Mouse (Mus musculus) CH12.LX (cell line): ENCODE measurements at regions not wholly inside any gene's neighbourhood (a gene's known extent, or its start where the extent isn't known, plus 50 kb on each side); places are given as distances from the start of the nearest gene placed in this dataset.

Experiments
- DNase-seq: peaks from one replicate; pipeline ENCODE4 v3.0.0-alpha.2; 2013; ENCODE audit errors: extremely low read depth
- H3K27ac ChIP-seq: 2 replicates; pipeline ENCODE4 v1.5.1; 2012; ENCODE audit warnings: low read depth, mild to moderate bottlenecking, control low read depth, moderate library complexity; ENCODE audit not compliant: insufficient read depth
- H3K27me3 ChIP-seq: replicated peaks from 2 replicates; pipeline ENCODE3; 2012; ENCODE audit warnings: inconsistent platforms
- H3K36me3 ChIP-seq, 2 experiments: replicated peaks in 1 of 2; 2 replicates each; pipeline versions ENCODE3 to v1.6.1; 2012; ENCODE audit warnings: inconsistent platforms in 1 of 2, low read length in 1 of 2, mild to moderate bottlenecking in 1 of 2, mixed read lengths in 1 of 2, moderate library complexity in 1 of 2; ENCODE audit not compliant: control insufficient read depth in 1 of 2, insufficient read depth in 1 of 2
- H3K4me1 ChIP-seq, 2 experiments: 2 replicates each; pipeline ENCODE4 v1.6.1; 2012; ENCODE audit warnings: inconsistent platforms in 1 of 2, moderate library complexity in 1 of 2; ENCODE audit not compliant: insufficient read depth in 2 of 2, control insufficient read depth in 1 of 2
- H3K4me2 ChIP-seq: 2 replicates; pipeline ENCODE4 v1.6.1; 2012; ENCODE audit warnings: low read depth, mild to moderate bottlenecking, control low read depth; ENCODE audit not compliant: poor library complexity, insufficient read depth, severe bottlenecking
- H3K4me3 ChIP-seq, 3 experiments: fragments of 150-350 bp in 1 of 3; sonication (generic) in 1 of 3; replicated peaks in 1 of 3; 2 replicates each; pipeline versions ENCODE3 to v1.5.1; 2011 to 2012; ENCODE audit warnings: low read depth in 2 of 3, low read length in 2 of 3, mild to moderate bottlenecking in 2 of 3, moderate library complexity in 2 of 3, control low read depth in 1 of 3, improper control_type of control experiment in 1 of 3, inconsistent platforms in 1 of 3, mixed read lengths in 1 of 3; ENCODE audit not compliant: poor library complexity in 1 of 3
- H3K79me2 ChIP-seq: replicated peaks from 2 replicates; pipeline ENCODE4 v1.6.1; 2012; ENCODE audit warnings: mild to moderate bottlenecking, moderate library complexity; ENCODE audit not compliant: control insufficient read depth, poor library complexity, insufficient read depth, severe bottlenecking; ENCODE audit errors: extremely low read depth
- H3K9ac ChIP-seq: 2 replicates; pipeline ENCODE4 v1.6.1; 2012; ENCODE audit warnings: low read depth, mild to moderate bottlenecking, control low read depth, moderate library complexity; ENCODE audit not compliant: insufficient read depth
- H3K9me3 ChIP-seq: replicated peaks from 2 replicates; pipeline ENCODE3; 2012; ENCODE audit warnings: low read length, inconsistent platforms, mixed read lengths
- BHLHE40 ChIP-seq: IDR thresholded peaks from 2 replicates; pipeline ENCODE4 v1.6.1; 2011; ENCODE audit warnings: mild to moderate bottlenecking, low read depth, low read length, improper control_type of control experiment
- CHD1 ChIP-seq: IDR thresholded peaks from 2 replicates; pipeline ENCODE4 v1.6.1; 2012; ENCODE audit warnings: low read depth, low read length, improper control_type of control experiment, inconsistent platforms
- CTCF ChIP-seq, 2 experiments: IDR thresholded peaks in 1 of 2; conservative IDR thresholded peaks in 1 of 2; 2 replicates each; pipeline ENCODE4 v1.5.1; 2011 to 2012; ENCODE audit warnings: low read depth in 2 of 2, low read length in 2 of 2, improper control_type of control experiment in 1 of 2, inconsistent platforms in 1 of 2, mild to moderate bottlenecking in 1 of 2, moderate library complexity in 1 of 2
- E2F4 ChIP-seq: IDR thresholded peaks from 2 replicates; pipeline ENCODE4 v1.6.1; 2011; ENCODE audit warnings: low read depth, low read length, improper control_type of control experiment; ENCODE audit not compliant: insufficient replicate concordance
- ELF1 ChIP-seq: IDR thresholded peaks from 2 replicates; pipeline ENCODE4 v1.6.1; 2014; ENCODE audit warnings: low read depth, mild to moderate bottlenecking, inconsistent platforms, low read length, improper control_type of control experiment
- JUND ChIP-seq: conservative IDR thresholded peaks from 2 replicates; pipeline ENCODE4 v1.6.1; 2011; ENCODE audit warnings: low read depth, low read length, improper control_type of control experiment
- KAT2A ChIP-seq: IDR thresholded peaks from 2 replicates; pipeline ENCODE4 v1.6.1; 2012; ENCODE audit warnings: low read length, improper control_type of control experiment, inconsistent platforms; ENCODE audit not compliant: insufficient replicate concordance
- MAFK ChIP-seq: IDR thresholded peaks from 2 replicates; pipeline ENCODE4 v1.6.1; 2011; ENCODE audit warnings: low read length, improper control_type of control experiment; ENCODE audit not compliant: insufficient replicate concordance
- MAX ChIP-seq: IDR thresholded peaks from 2 replicates; pipeline ENCODE4 v1.6.1; 2011; ENCODE audit warnings: low read length, improper control_type of control experiment
- MEF2A ChIP-seq: IDR thresholded peaks from 2 replicates; pipeline ENCODE4 v1.6.1; 2014; ENCODE audit warnings: low read depth, mild to moderate bottlenecking, inconsistent platforms, low read length, improper control_type of control experiment, borderline replicate concordance
- PAX5 ChIP-seq: IDR thresholded peaks from 2 replicates; pipeline ENCODE4 v1.6.1; 2012; ENCODE audit warnings: low read length, inconsistent platforms, mixed read lengths
- POLR2A ChIP-seq: IDR thresholded peaks from 2 replicates; pipeline ENCODE4 v1.6.1; 2011; ENCODE audit warnings: low read depth, mild to moderate bottlenecking, improper control_type of control experiment, low read length
- POLR2AphosphoS2 ChIP-seq: IDR thresholded peaks from 2 replicates; pipeline ENCODE4 v1.6.1; 2011; ENCODE audit warnings: low read depth, low read length, improper control_type of control experiment
- RAD21 ChIP-seq: IDR thresholded peaks from 2 replicates; pipeline ENCODE4 v1.6.1; 2011; ENCODE audit warnings: low read depth, mild to moderate bottlenecking, low read length, improper control_type of control experiment, moderate library complexity
- SMC3 ChIP-seq: IDR thresholded peaks from 2 replicates; pipeline ENCODE4 v1.6.1; 2011; ENCODE audit warnings: low read depth, low read length, improper control_type of control experiment
- TCF12 ChIP-seq: IDR thresholded peaks from 2 replicates; pipeline ENCODE4 v1.6.1; 2014; ENCODE audit warnings: low read depth, mild to moderate bottlenecking, inconsistent platforms, low read length, improper control_type of control experiment
- USF1 ChIP-seq: IDR thresholded peaks from 2 replicates; pipeline ENCODE4 v1.6.1; 2014; ENCODE audit warnings: low read depth, mild to moderate bottlenecking, inconsistent platforms, low read length, improper control_type of control experiment
- ZC3H11A ChIP-seq: IDR thresholded peaks from 2 replicates; pipeline ENCODE4 v1.6.1; 2012; ENCODE audit warnings: low read depth, mild to moderate bottlenecking, inconsistent platforms, low read length, improper control_type of control experiment
- ZKSCAN1 ChIP-seq: IDR thresholded peaks from 2 replicates; pipeline ENCODE4 v1.6.1; 2012; ENCODE audit warnings: low read depth, inconsistent platforms, low read length, improper control_type of control experiment, borderline replicate concordance
- ZNF384 ChIP-seq: IDR thresholded peaks from 2 replicates; pipeline ENCODE4 v1.6.1; 2012; ENCODE audit warnings: low read depth, low read length, improper control_type of control experiment, inconsistent platforms
- dilution Hi-C: fragments of 300-500 bp; cut with MboI; formaldehyde crosslinking; loops from 2 replicates; pipeline ENCODE4 v1.14.3; 2020; ENCODE audit warnings: low sequenced_read_pairs; ENCODE audit not compliant: extremely low pct_unique_long_range_greater_than_20kb, extremely low pct_ligation_motif_present
- in situ Hi-C: fragments of 300-500 bp; cut with MboI; formaldehyde crosslinking; loops from 3 replicates; pipeline ENCODE4 v1.14.3; 2019; ENCODE audit warnings: low sequenced_read_pairs, low pct_ligation_motif_present, low pct_unique_long_range_greater_than_20kb, mixed read lengths

DNA sequence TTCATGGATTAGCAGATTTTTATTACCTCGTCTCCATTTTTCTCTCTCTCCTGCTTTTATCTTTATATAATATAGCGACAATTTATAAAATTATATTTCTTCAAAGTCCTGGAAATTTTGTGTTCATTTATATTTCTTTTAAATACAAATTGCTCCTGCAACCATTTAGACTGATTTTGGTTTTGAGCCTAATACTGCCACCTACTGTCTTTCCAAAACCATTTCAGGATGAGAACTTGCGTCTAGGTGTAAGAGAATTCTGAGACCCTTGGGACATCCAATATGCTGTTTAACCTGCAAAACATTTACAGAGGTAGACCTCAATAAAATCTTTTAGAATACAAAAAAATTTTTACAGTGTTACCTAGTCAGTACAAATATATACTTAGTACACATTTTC lies 158.1 kb downstream of the Gm6377 start:
- no peaks in the 10 kb centered on the region for H3K27me3 ChIP-seq
- TF ChIP-seq CTCF (conservative IDR thresholded peaks at IDR 0.05 in 1 of 2, IDR thresholded peaks at IDR 0.05 in 1 of 2; ENCODE audit: low read depth in 2 of 2, low read length in 2 of 2) = peak in 1 of 2 experiments; percentile 49; a peak in 2 of 4 replicates
- TF ChIP-seq ZC3H11A = no peak
- TF ChIP-seq MAFK = no peak
- TF ChIP-seq RAD21 = peak; percentile 54
- TF ChIP-seq SMC3 = peak; percentile 25
- TF ChIP-seq, all 38 proteins: peak for 3
- H3K9ac ChIP-seq = no peak overlapping the region
- H3K4me1 ChIP-seq = no peaks in the 10 kb centered on the region
- in situ Hi-C loops (no loop called here), dilution Hi-C loops (no loop called here)
- H3K27ac ChIP-seq = no peak overlapping the region
- no peaks in the 10 kb centered on the region for H3K9me3 ChIP-seq
- no peak overlapping the region for H3K4me3 ChIP-seq
- no peaks in the 10 kb centered on the region for H3K79me2 ChIP-seq
- no peaks in the 10 kb centered on the region for H3K36me3 ChIP-seq
- DNase-seq = peak; percentile 6
- H3K4me2 ChIP-seq = no peak overlapping the region

GRCm38 (mm10) chrX:109392908-109393307 lies 196.4 kb downstream of the Gm6377 start:
- no peaks in the 10 kb centered on the region for H3K27me3 ChIP-seq
- DNase-seq = no peak
- H3K27ac ChIP-seq = no peak overlapping the region
- dilution Hi-C loops = no loop called here
- no peak overlapping the region for H3K4me3 ChIP-seq
- H3K9ac ChIP-seq = no peak overlapping the region
- no peaks in the 10 kb centered on the region for H3K9me3 ChIP-seq
- in situ Hi-C loops = no loop called here
- TF ChIP-seq ZNF384 (0 out of 2 replicates have a peak, but pooled peaks have one; percentile 19), RAD21 (peak; percentile 11; the same call in 1 of the 2 replicates), MAFK (no peak), CTCF (conservative IDR thresholded peaks at IDR 0.05 in 1 of 2, IDR thresholded peaks at IDR 0.05 in 1 of 2; ENCODE audit: low read depth in 2 of 2, low read length in 2 of 2) (0 out of 4 replicates have a peak, but pooled peaks of 1 of the 2 experiments have one; percentile 6)
- H3K79me2 ChIP-seq = no peaks in the 10 kb centered on the region
- H3K36me3 ChIP-seq = no peaks in the 10 kb centered on the region
- H3K4me1 ChIP-seq = no peaks in the 10 kb centered on the region
- H3K4me2 ChIP-seq = no peak overlapping the region

DNA sequence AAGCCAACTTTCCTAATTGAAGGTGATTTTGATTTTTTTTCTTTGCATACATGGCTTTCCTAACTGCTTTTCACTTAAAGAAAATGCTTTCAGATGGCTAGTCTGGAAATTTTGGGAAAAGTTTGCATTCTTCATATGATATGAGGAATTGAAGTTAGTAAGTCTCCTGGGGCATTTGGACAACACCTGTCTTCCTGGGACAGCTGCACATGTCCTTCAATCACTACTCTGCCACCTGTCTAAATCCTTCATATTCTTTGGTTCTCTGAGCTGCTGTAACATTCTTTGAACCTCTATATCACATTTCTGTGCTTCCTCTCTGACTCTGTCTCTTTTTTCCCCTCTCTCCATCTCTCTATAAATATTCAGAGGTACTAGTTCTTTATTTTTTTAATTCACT lies 246.4 kb downstream of the Gm6377 start:
- no peak for DNase-seq
- in situ Hi-C loops (no loop called here), dilution Hi-C loops (no loop called here)
- H3K9ac ChIP-seq = no peak overlapping the region
- no peak overlapping the region for H3K4me2 ChIP-seq
- no peaks in the 10 kb centered on the region for H3K27me3 ChIP-seq
- no peak overlapping the region for H3K27ac ChIP-seq
- no peaks in the 10 kb centered on the region for H3K36me3 ChIP-seq
- H3K9me3 ChIP-seq = no peaks in the 10 kb centered on the region
- TF ChIP-seq KAT2A (no peak), JUND (no peak), CHD1 (no peak), POLR2AphosphoS2 (no peak), RAD21 (no peak), MEF2A (no peak), CTCF (conservative IDR thresholded peaks at IDR 0.05 in 1 of 2, IDR thresholded peaks at IDR 0.05 in 1 of 2; ENCODE audit: low read depth in 2 of 2, low read length in 2 of 2) (no peak), TCF12 (no peak), E2F4 (no peak), PAX5 (no peak), BHLHE40 (no peak), ELF1 (no peak), USF1 (no peak), POLR2A (no peak), ZKSCAN1 (no peak), MAX (no peak)
- H3K79me2 ChIP-seq = no peaks in the 10 kb centered on the region
- no peaks in the 10 kb centered on the region for H3K4me1 ChIP-seq
- H3K4me3 ChIP-seq = no peak overlapping the region
